Mouse (Mus musculus) intestine, embryonic 14.5 days (tissue): ENCODE measurements around the gene Olfr1392. TPM values are rescaled to one million over a fixed set of nuclear protein-coding genes. Genes with fewer than 3 reads are reported as not detected.
"Not testable (repeated sequence)": the region's sequence is repeated elsewhere in the genome, so short reads cannot be mapped to it uniquely, and the experiment has no call there.

Source experiments
- ATAC-seq: fragments of 200-750 bp; cut with Nextera tagmentation; replicated peaks from 2 replicates; pipeline ENCODE4 v1.8.0; 2017; ENCODE audit warnings: low read depth, moderate number of reproducible peaks, moderate TSS enrichment, moderate library complexity; ENCODE audit not compliant: low FRiP score, low TSS enrichment
- DNase-seq: peaks from one replicate; pipeline ENCODE4 v3.0.0-alpha.2; 2018; ENCODE audit warnings: low spot score
- H3K27ac ChIP-seq: fragments of 300-500 bp; sonication (generic); 2 replicates; pipeline ENCODE4 v1.5.1; 2014; ENCODE audit warnings: low read depth, mild to moderate bottlenecking, control low read depth
- H3K27me3 ChIP-seq: fragments of 300-500 bp; sonication (generic); replicated peaks from 2 replicates; pipeline ENCODE4 v1.6.1; 2014; ENCODE audit warnings: low read length, control low read depth; ENCODE audit not compliant: control insufficient read depth, insufficient read depth
- H3K36me3 ChIP-seq: fragments of 300-500 bp; sonication (generic); 2 replicates; pipeline ENCODE4 v1.6.1; 2014; ENCODE audit warnings: low read length, control low read depth; ENCODE audit not compliant: control insufficient read depth, insufficient read depth
- H3K4me1 ChIP-seq: fragments of 300-500 bp; sonication (generic); replicated peaks from 2 replicates; pipeline ENCODE4 v1.6.1; 2014; ENCODE audit warnings: low read length, control low read depth, mixed read lengths; ENCODE audit not compliant: control insufficient read depth, insufficient read depth
- H3K4me2 ChIP-seq: fragments of 300-500 bp; sonication (generic); 2 replicates; pipeline ENCODE4 v1.6.1; 2014; ENCODE audit warnings: low read length
- H3K4me3 ChIP-seq: fragments of 300-500 bp; sonication (generic); 2 replicates; pipeline ENCODE4 v1.5.1; 2014; ENCODE audit warnings: low read depth, low read length, control low read depth, mixed read lengths
- H3K9ac ChIP-seq: fragments of 300-500 bp; sonication (generic); 2 replicates; pipeline ENCODE4 v1.6.1; 2014; ENCODE audit warnings: mild to moderate bottlenecking, low read length
- H3K9me3 ChIP-seq: fragments of 300-500 bp; sonication (generic); 2 replicates; pipeline ENCODE4 v1.6.1; 2016; ENCODE audit warnings: low read length, control low read depth; ENCODE audit not compliant: control insufficient read depth
- WGBS: fragments of 180-500 bp; shearing (Covaris S2); extraction: QIAGEN DNeasy Blood & Tissue Kit; methylation state at CpG from one replicate; pipeline ENCODE4 v1.1.7; 2014; 5-methylcytosine and 5-hydroxymethylcytosine counted together
- polyA plus RNA-seq: library from polyadenylated mRNA; unstranded; fragments of >200 nt; fragmentation: Nextera tagmentation; extraction: Ambion mirVana; gene quantifications from 2 replicates; pipeline ENCODE4 v1.2.1, GENCODE M21; 2014

Olfr1392 gene
- not detected in 2 replicates for polyA plus RNA-seq

DNA sequence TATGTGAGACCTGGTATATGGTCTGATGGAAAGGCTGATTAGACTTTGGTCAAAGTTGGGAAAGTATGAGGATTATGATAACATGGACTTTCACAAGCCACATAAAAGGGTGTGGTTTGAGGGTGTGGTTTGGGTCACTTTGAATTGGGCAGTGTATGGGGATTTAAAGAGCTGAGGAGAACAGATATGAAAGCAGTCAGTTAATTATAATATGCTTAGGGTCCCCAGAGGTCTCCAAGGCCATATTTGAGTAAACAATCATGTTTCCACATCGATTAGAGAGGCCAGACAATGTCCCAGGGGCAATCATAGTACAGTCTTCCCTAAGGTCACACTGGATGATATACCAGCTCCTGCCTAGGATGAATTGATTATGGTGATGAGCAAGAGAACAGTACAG, at the start of gene Olfr1392:
Gene Olfr1392 (plus strand): TSS at position 301 of the 400 bp plus-strand sequence.
- not testable (repeated sequence) for DNase-seq, H3K27me3 ChIP-seq, H3K36me3 ChIP-seq, H3K9me3 ChIP-seq, H3K4me3 ChIP-seq, H3K9ac ChIP-seq, ATAC-seq, H3K4me1 ChIP-seq, H3K4me2 ChIP-seq, H3K27ac ChIP-seq
- 32% methylated on average over 1 of the region's 1 CpGs for WGBS

DNA sequence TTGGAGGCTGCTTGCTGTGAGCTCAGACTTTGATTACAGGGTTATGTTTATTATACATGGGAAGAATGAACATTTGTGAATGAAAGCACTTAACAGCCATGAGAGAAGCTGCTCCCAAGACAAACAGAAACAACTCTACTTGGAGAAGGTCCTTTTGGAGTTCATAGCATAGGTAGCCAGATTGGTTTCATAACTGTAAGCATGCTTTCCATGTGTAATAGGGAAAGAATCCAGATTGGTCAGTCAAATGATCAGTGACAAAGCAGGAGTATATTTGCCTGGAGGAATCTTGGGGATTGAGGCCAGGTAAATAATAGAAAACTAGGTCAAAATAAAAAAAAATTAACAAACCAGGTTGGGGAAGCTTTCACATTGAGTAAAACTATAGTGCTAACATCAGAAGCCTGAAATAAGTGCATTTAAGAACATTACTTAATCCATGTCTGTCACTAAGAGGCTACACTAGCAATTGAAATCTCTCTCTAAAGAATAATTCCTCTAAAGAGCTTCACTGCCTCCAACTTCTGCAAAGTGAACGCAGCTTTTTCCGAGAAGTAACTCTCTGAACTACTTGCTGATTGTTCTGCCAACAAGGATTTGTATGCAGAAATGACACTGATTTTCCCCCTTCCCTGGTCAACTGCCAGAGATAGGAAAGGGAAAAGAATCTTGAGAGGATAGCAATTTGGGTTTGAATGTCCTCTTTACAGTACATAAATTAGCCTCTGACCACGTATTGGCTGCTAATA, 49.4 kb upstream of the Olfr1392 start:
- ATAC-seq, result no peak
- no peak overlapping the region for H3K27ac ChIP-seq
- no peaks in the 10 kb centered on the region for H3K27me3 ChIP-seq
- no peaks in the 10 kb centered on the region for H3K36me3 ChIP-seq
- no peak overlapping the region for H3K4me3 ChIP-seq
- DNase-seq, result no peak
- no peak overlapping the region for H3K9ac ChIP-seq
- no peak overlapping the region for H3K4me2 ChIP-seq
- WGBS, result 75% methylated on average over 3 of the region's 3 CpGs
- H3K9me3 ChIP-seq, result no peaks in the 10 kb centered on the region
- no peaks in the 10 kb centered on the region for H3K4me1 ChIP-seq

DNA sequence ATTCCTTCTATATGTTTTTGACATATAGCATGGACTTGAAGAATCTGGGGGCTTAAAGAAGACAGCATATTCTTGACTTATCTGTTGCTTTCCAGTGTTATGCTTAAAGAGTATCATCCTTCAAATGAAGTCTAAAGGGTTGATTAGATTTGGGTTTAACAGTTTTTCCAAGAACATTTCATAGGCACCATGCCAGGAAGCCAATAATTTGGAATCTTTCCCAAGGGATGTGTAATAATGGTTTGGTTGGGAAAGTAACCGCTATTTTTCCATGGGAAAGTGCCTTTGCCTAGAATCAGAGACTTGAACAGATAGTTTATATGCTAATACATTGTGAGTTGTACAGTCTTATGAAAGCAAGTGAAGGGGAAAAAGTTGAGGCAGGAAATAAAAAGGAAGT, 48.2 kb upstream of the Olfr1392 start:
- 71% methylated on average over 1 of the region's 1 CpGs for WGBS
- no peak overlapping the region for H3K4me2 ChIP-seq

DNA sequence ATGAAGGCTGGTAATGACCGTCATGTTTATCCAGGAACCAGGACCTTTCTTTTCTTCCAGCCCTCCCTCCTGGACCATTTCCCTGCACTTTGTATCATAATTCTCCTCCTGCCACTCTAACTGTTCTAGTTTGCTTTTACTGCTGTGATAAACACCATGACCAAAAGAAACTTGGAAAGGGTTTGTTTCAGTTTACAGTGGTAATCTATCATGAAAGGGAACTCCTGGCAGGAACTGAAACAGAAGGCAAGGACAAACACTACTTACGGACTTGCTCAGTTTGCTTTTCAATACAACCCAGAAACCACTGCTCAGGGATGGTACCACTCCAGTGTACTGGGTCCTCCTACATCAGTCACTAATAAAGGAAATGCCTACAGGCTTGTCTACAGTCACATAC, 47.5 kb upstream of the Olfr1392 start:
- Histone ChIP-seq H3K9me3 (no peaks in the 10 kb centered on the region), H3K9ac (no peak overlapping the region), H3K27ac (no peak overlapping the region), H3K4me2 (no peak overlapping the region), H3K36me3 (no peaks in the 10 kb centered on the region), H3K4me3 (no peak overlapping the region), H3K4me1 (no peaks in the 10 kb centered on the region), H3K27me3 (no peaks in the 10 kb centered on the region)
- no peak for ATAC-seq
- no peak for DNase-seq
- WGBS, result 36% methylated on average over 2 of the region's 2 CpGs

More for the DNA sequence above, 48.2 kb upstream of the Olfr1392 start:
- Histone ChIP-seq H3K4me3 (no peak overlapping the region), H3K9me3 (no peaks in the 10 kb centered on the region), H3K27me3 (no peaks in the 10 kb centered on the region), H3K9ac (no peak overlapping the region), H3K4me1 (no peaks in the 10 kb centered on the region), H3K27ac (no peak overlapping the region), H3K36me3 (no peaks in the 10 kb centered on the region)
- DNase-seq, result no peak
- no peak for ATAC-seq

DNA sequence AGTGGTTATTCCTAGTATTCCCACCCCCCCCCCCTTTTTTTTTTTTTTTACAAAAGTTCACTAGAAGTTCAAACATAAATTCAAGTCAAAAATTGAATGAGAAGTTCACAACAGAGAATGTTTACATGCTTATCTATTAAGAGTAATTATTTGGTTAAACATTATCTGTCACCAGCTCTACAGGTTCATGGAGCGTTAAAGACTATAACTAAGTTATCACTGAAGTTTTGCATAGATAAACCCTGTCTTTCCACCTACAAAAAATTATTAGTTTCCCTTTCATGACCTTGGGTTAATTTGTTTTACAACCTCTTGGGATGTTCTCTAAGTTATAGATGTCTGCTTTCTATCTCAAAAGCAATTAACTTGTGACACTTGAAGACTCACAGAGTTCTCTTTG, 44.8 kb upstream of the Olfr1392 start:
- DNase-seq (no peak), ATAC-seq (no peak)
- Histone ChIP-seq H3K9ac (no peak overlapping the region), H3K27me3 (no peaks in the 10 kb centered on the region), H3K4me1 (peaks cover 11% of the 10 kb centered on the region), H3K4me3 (no peak overlapping the region), H3K36me3 (no peaks in the 10 kb centered on the region), H3K27ac (no peak overlapping the region), H3K9me3 (no peaks in the 10 kb centered on the region), H3K4me2 (no peak overlapping the region)
- WGBS, result 64% methylated on average over 1 of the region's 1 CpGs

DNA sequence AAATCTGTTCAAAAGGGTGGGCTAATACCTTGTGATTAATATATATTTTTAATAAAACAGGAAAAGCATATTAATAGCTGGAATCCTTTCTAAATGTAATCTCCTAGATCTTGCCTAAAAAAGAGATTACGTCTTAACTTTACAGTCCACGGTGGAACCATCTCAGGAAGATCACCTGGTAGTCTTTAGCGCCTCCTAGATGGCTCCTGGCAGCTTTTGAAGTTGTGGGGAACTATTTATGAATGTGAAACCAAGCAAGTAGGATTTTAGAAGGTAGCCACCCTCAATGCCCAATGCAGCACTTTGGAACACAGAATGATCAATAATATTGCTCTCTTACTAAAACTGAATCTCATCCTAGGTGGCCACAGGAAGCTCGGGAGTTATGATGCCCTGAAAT, 44.2 kb upstream of the Olfr1392 start:
- Histone ChIP-seq H3K27me3 (no peaks in the 10 kb centered on the region), H3K4me2 (no peak overlapping the region), H3K9ac (no peak overlapping the region), H3K36me3 (no peaks in the 10 kb centered on the region), H3K27ac (no peak overlapping the region), H3K4me3 (no peak overlapping the region), H3K9me3 (no peaks in the 10 kb centered on the region), H3K4me1 (peaks cover 16% of the 10 kb centered on the region)
- 75% methylated on average over 4 of the region's 4 CpGs for WGBS
- no peak for ATAC-seq
- DNase-seq, result no peak

DNA sequence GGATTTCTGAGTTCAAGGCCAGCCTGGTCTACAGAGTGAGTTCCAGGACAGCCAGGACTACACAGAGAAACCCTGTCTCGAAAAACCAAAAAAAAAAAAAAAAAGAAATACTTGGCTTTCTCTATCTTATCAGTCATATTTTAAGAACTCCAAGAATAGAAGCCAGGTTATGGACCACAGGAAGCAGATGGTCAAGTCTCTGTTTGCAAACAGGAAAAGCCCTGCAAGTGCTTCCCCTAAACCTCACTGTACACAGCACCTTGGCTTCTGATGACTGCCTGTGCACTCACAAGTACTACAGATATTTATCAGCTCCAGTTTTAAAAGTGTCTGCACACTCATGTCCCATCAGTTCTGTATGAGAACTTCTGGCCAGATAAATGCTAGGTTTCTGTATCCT, 43.6 kb upstream of the Olfr1392 start:
- Histone ChIP-seq H3K27ac (no peak overlapping the region), H3K36me3 (no peaks in the 10 kb centered on the region), H3K27me3 (no peaks in the 10 kb centered on the region), H3K9ac (no peak overlapping the region), H3K4me2 (no peak overlapping the region), H3K4me3 (no peak overlapping the region), H3K4me1 (peaks cover 22% of the 10 kb centered on the region), H3K9me3 (no peaks in the 10 kb centered on the region)
- DNase-seq, result no peak
- ATAC-seq, result no peak
- no CpG with 5 or more reads among the region's 1 CpGs for WGBS

DNA sequence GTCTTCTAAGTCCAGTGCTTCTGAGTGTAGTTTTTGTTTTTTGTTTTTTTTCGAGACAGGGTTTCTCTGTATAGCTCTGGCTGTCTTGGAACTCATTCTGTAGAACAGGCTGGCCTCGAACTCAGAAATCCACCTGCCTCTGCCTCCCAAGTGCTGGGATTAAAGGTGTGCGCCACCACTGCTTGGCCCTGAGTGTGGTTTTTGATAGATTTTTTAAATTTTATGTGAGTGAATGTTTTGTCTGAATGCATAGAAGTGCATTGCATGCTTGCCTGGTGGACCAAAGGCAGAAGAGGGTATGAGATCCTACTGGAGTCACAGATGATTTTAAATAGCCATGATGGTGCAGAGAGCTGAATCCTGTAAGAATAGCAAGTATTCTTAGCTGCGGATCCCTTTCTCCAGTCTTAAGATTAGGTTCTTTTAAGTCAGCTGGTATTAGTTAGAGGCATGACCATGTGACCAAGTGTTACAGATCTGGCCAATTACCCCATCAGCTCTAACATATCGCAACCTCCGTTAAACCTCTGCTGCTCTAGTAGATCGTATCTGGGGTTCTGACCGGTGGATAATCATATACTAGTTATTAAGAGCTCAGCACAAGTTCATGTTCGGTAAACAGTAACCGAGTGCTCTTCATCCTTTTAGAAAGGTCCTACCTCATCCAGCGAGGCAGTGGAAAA, 42.0 kb upstream of the Olfr1392 start:
- H3K27me3 ChIP-seq, result no peaks in the 10 kb centered on the region
- peak overlapping the region; percentile 88 for H3K27ac ChIP-seq
- no peaks in the 10 kb centered on the region for H3K36me3 ChIP-seq
- 22% methylated on average over 11 of the region's 11 CpGs for WGBS
- H3K4me1 ChIP-seq, result peaks cover 31% of the 10 kb centered on the region
- peak overlapping the region; percentile 61 for H3K4me3 ChIP-seq
- DNase-seq, result no peak
- H3K9ac ChIP-seq, result peak overlapping the region; percentile 50
- no peaks in the 10 kb centered on the region for H3K9me3 ChIP-seq
- H3K4me2 ChIP-seq, result peak overlapping the region; percentile 73
- no peak for ATAC-seq
